Mouse (Mus musculus): Measurements from ENCODE around the gene Thap12. TPM values are rescaled to one million over a fixed set of nuclear protein-coding genes. Genes with fewer than 3 reads are reported as not detected.

The Thap12 gene
- polyA plus RNA-seq, 1 experiment from 2014 or later: 49.2 TPM

DNA sequence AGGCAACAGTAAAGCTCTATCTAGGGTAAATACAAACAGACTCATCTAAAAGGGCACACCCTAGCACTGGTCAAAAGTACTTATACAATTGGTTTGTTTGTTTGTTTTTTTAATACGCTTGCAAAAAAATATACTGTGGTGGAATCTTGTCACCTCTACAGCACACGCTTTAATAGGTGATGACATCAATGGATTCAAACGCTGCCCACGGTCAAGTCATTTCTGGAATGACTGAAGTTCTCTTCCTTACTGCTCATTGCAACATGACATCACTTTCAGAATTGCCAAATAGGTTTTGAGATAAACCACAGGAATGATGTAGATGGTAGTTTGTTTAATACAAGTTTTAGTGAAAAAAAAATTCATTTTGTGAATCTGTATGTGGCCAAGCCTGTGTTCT lies 4.3 kb upstream of the Thap12 start:
- H3K4me3 ChIP-seq: no peak overlapping the region
- no peak overlapping the region for H3K9ac ChIP-seq
- H3K9me3 ChIP-seq (replicated peaks): no peaks in the 10 kb centered on the region
- H3K4me1 ChIP-seq (replicated peaks): peaks cover 7% of the 10 kb centered on the region; the same call in 1 of the 2 replicates
- 79% methylated on average over 4 of the region's 4 CpGs for WGBS
- no peaks in the 10 kb centered on the region for H3K27me3 ChIP-seq (replicated peaks)
- no peak for ATAC-seq (ENCODE audit: insufficient number of reproducible peaks, low FRiP score)
- no peak overlapping the region for H3K27ac ChIP-seq (ENCODE audit: poor library complexity, severe bottlenecking)
- H3K4me2 ChIP-seq: no peak overlapping the region
- no peaks in the 10 kb centered on the region for H3K36me3 ChIP-seq

DNA sequence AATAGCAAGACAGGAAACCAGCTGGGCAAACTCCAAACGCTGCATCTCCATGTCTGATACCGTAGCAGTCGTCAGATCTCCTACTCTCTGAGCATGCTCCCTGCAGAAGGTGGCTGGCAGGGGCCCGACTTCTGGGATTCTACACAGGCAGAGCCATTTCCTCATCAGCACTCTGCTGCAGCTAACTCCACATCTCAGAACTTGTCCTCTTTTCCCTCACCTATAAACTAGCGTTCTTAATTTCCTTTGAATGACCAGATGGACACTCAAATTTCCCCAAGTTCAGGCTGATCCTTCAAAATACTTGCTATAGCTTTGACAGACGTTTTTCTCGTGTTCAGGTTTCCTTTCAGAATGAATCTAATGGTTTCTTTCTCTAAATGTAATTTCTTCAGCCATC lies 1.1 kb upstream of the Thap12 start:
- peak overlapping the region; percentile 94 for H3K4me3 ChIP-seq
- WGBS: 34% methylated on average over 7 of the region's 7 CpGs
- no peaks in the 10 kb centered on the region for H3K36me3 ChIP-seq
- H3K4me1 ChIP-seq (replicated peaks): peaks cover 25% of the 10 kb centered on the region
- H3K27me3 ChIP-seq (replicated peaks): no peaks in the 10 kb centered on the region
- peak overlapping the region; percentile 90; the same call in 1 of the 2 replicates for H3K27ac ChIP-seq (ENCODE audit: poor library complexity, severe bottlenecking)
- no peak for ATAC-seq (ENCODE audit: insufficient number of reproducible peaks, low FRiP score)
- peak overlapping the region; percentile 81 for H3K4me2 ChIP-seq
- H3K9me3 ChIP-seq (replicated peaks): no peaks in the 10 kb centered on the region
- peak overlapping the region; percentile 96 for H3K9ac ChIP-seq

- Histone ChIP-seq H3K27ac (ENCODE audit: poor library complexity, severe bottlenecking) (peak overlapping the region; percentile 80), H3K27me3 (replicated peaks) (no peaks in the 10 kb centered on the region), H3K4me2 (peak overlapping the region; percentile 81), H3K4me3 (peak overlapping the region; percentile 94), H3K9ac (peak overlapping the region; percentile 96), H3K9me3 (replicated peaks) (no peaks in the 10 kb centered on the region), H3K4me1 (replicated peaks) (peaks cover 25% of the 10 kb centered on the region), H3K36me3 (no peaks in the 10 kb centered on the region)
- WGBS: under 1% methylated on average over 35 of the region's 38 CpGs
- no peak; the same call in 1 of the 2 replicates for ATAC-seq (ENCODE audit: insufficient number of reproducible peaks, low FRiP score)
These were observed 520 bp downstream of the Thap12 start for GRCm38 (mm10) chr7:98703365-98703881.

DNA sequence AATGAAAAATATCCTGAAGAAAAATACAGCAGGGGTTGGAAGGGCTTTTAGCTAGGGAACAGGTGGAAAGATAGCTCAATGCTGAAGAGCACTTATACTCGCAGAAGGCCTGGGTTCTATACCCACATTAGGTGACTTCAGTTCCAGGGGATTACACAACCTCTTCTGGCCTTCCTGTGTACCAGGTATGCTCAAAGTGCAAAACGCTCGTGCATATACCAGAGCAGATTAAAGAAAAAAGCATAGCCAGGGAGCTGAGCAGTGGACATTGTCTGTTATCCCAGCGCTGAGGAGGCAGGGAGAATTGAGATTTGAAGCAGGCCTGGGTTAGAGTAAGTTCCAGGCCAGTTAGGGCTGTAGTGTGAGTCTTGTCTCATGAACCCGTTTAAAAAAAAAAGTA lies 1.4 kb downstream of the Thap12 start:
- no peaks in the 10 kb centered on the region for H3K9me3 ChIP-seq (replicated peaks)
- peak overlapping the region; percentile 96 for H3K9ac ChIP-seq
- H3K4me1 ChIP-seq (replicated peaks): peaks cover 25% of the 10 kb centered on the region
- no peak for ATAC-seq (ENCODE audit: insufficient number of reproducible peaks, low FRiP score)
- 66% methylated on average over 5 of the region's 5 CpGs for WGBS
- peak overlapping the region; percentile 94 for H3K4me3 ChIP-seq
- H3K4me2 ChIP-seq: peak overlapping the region; percentile 81
- no peaks in the 10 kb centered on the region for H3K27me3 ChIP-seq (replicated peaks)
- H3K36me3 ChIP-seq: 0 out of 2 replicates have a peak, but pooled peaks cover 2% of the 10 kb centered on the region
- no peak overlapping the region for H3K27ac ChIP-seq (ENCODE audit: poor library complexity, severe bottlenecking)

DNA sequence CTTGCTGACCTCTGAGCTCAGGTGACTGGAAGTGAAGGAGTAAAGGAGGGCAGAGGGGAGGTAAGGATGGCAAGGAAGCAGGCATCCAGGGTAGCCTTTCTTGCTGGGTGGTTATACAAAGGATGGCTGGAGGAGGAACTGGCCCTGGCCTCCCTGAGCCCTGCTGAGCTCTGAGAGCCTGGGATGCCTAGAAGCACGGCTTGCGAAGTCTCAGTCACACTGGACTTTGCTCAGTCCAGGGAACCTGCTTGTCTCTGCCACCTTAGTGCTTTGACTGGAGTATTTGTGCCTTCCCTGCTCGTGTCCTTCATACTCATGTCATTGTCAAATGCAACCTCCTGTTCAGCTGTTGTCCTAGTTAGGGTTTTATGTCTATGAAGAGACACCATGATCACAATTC lies 10.8 kb downstream of the Thap12 start:
- H3K36me3 ChIP-seq: peaks cover 69% of the 10 kb centered on the region
- no peak overlapping the region for H3K27ac ChIP-seq (ENCODE audit: poor library complexity, severe bottlenecking)
- H3K4me3 ChIP-seq: no peak overlapping the region
- H3K4me1 ChIP-seq (replicated peaks): 0 out of 2 replicates have a peak, but pooled peaks cover 4% of the 10 kb centered on the region
- H3K4me2 ChIP-seq: no peak overlapping the region
- H3K9ac ChIP-seq: no peak overlapping the region
- H3K9me3 ChIP-seq (replicated peaks): no peaks in the 10 kb centered on the region
- no peaks in the 10 kb centered on the region for H3K27me3 ChIP-seq (replicated peaks)
- no peak for ATAC-seq (ENCODE audit: insufficient number of reproducible peaks, low FRiP score)
- 86% methylated on average over 3 of the region's 3 CpGs for WGBS

- Histone ChIP-seq H3K9me3 (replicated peaks) (no peaks in the 10 kb centered on the region), H3K27me3 (replicated peaks) (no peaks in the 10 kb centered on the region), H3K9ac (no peak overlapping the region), H3K4me1 (replicated peaks) (peaks cover 17% of the 10 kb centered on the region), H3K36me3 (peaks cover 46% of the 10 kb centered on the region), H3K4me2 (no peak overlapping the region), H3K4me3 (no peak overlapping the region), H3K27ac (ENCODE audit: poor library complexity, severe bottlenecking) (no peak overlapping the region)
- WGBS: 69% methylated on average over 3 of the region's 3 CpGs
- no peak for ATAC-seq (ENCODE audit: insufficient number of reproducible peaks, low FRiP score)
These were observed 14.5 kb downstream of the Thap12 start for GRCm38 (mm10) chr7:98717438-98717837.

DNA sequence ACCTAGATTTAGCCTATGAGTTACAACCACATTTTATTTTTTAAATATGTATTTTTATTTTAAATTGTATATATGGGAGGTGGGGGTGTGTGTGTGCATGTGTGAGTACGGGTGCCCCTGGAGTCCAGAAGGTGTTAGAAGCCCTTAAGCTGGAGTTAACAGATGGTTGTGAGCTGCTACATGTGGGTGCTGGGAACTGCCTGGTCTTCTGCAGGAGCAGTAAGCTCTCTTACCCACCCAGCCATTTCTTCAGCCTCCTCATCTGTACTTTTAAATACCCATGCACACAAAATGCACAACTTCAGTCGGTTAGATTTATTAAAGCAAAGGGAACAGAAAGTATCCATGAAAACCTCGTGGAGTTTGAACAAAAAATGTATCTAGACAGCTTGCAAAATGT lies 16.9 kb downstream of the Thap12 start:
- Histone ChIP-seq H3K9ac (no peak overlapping the region), H3K4me2 (no peak overlapping the region), H3K4me3 (no peak overlapping the region), H3K9me3 (replicated peaks) (no peaks in the 10 kb centered on the region), H3K27me3 (replicated peaks) (no peaks in the 10 kb centered on the region), H3K27ac (ENCODE audit: poor library complexity, severe bottlenecking) (no peak overlapping the region), H3K4me1 (replicated peaks) (peaks cover 24% of the 10 kb centered on the region), H3K36me3 (peaks cover 30% of the 10 kb centered on the region)
- 88% methylated on average over 3 of the region's 3 CpGs for WGBS
- no peak for ATAC-seq (ENCODE audit: insufficient number of reproducible peaks, low FRiP score)

DNA sequence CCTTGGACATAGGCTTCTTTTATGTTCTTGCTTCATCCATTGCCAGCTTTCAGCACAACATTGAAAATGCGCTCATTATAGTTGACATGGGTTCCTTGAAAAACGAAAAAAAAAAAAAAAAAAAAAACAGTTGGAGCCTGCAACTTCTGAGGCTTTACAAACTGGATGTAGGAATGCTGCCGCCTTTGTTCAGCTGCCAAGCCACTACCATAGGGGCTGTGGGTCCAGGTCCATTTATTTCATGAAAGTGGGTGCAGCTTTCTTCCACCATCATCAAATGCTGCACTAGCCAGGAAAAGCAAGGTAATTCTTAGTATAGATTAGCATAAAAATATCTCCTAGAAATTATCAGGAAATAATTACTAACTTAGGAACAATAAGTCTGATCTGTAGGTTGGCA lies 17.8 kb downstream of the Thap12 start:
- H3K9ac ChIP-seq: no peak overlapping the region
- no peak overlapping the region for H3K27ac ChIP-seq (ENCODE audit: poor library complexity, severe bottlenecking)
- H3K4me2 ChIP-seq: no peak overlapping the region
- no peak overlapping the region for H3K4me3 ChIP-seq
- H3K27me3 ChIP-seq (replicated peaks): 0 out of 2 replicates have a peak, but pooled peaks cover 1% of the 10 kb centered on the region
- 58% methylated on average over 3 of the region's 3 CpGs for WGBS
- H3K36me3 ChIP-seq: peaks cover 20% of the 10 kb centered on the region
- no peaks in the 10 kb centered on the region for H3K9me3 ChIP-seq (replicated peaks)
- ATAC-seq (ENCODE audit: insufficient number of reproducible peaks, low FRiP score): no peak
- H3K4me1 ChIP-seq (replicated peaks): peaks cover 24% of the 10 kb centered on the region

GRCm38 (mm10) chr7:98721172-98721571 lies 18.3 kb downstream of the Thap12 start:
- Histone ChIP-seq H3K36me3 (peaks cover 16% of the 10 kb centered on the region), H3K4me1 (replicated peaks) (peaks cover 24% of the 10 kb centered on the region), H3K27ac (ENCODE audit: poor library complexity, severe bottlenecking) (no peak overlapping the region), H3K27me3 (replicated peaks) (0 out of 2 replicates have a peak, but pooled peaks cover 5% of the 10 kb centered on the region), H3K4me3 (no peak overlapping the region), H3K9ac (no peak overlapping the region), H3K4me2 (no peak overlapping the region), H3K9me3 (replicated peaks) (no peaks in the 10 kb centered on the region)
- no peak for ATAC-seq (ENCODE audit: insufficient number of reproducible peaks, low FRiP score)
- 77% methylated on average over 5 of the region's 5 CpGs for WGBS

DNA sequence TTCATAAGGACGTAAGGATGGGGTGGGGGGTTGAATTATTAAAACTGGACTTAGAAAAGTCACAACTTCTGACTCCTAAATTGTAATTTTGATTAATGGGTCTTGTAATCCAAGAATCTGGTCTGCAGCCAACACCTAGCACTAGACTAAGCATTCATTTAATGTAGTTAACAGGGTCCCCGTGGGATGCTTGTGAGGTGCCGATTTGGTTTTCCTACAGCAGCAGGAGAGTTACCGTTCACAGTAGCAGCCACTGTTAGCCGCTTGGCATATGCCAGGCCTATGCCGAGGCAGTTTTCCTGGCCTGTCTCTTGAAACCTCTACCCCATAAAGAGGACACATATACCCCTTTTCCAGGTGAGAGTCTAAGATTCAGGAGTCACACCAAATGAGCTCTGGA lies 18.7 kb downstream of the Thap12 start:
- Histone ChIP-seq H3K27me3 (replicated peaks) (peaks cover 6% of the 10 kb centered on the region; the same call in 1 of the 2 replicates), H3K9me3 (replicated peaks) (no peaks in the 10 kb centered on the region), H3K4me3 (no peak overlapping the region), H3K4me1 (replicated peaks) (peaks cover 24% of the 10 kb centered on the region), H3K9ac (no peak overlapping the region), H3K27ac (ENCODE audit: poor library complexity, severe bottlenecking) (no peak overlapping the region), H3K36me3 (peaks cover 11% of the 10 kb centered on the region), H3K4me2 (no peak overlapping the region)
- ATAC-seq (ENCODE audit: insufficient number of reproducible peaks, low FRiP score): no peak
- WGBS: 70% methylated on average over 6 of the region's 6 CpGs

- WGBS: 80% methylated on average over 6 of the region's 6 CpGs
- H3K4me1 ChIP-seq (replicated peaks): peaks cover 21% of the 10 kb centered on the region
These were observed 22.8 kb downstream of the Thap12 start for GRCm38 (mm10) chr7:98725686-98726195.

GRCm38 (mm10) chr7:98727986-98728385 lies 25.1 kb downstream of the Thap12 start:
- no peak overlapping the region for H3K27ac ChIP-seq (ENCODE audit: poor library complexity, severe bottlenecking)
- 87% methylated on average over 1 of the region's 1 CpGs for WGBS
- H3K36me3 ChIP-seq: no peaks in the 10 kb centered on the region
- no peak overlapping the region for H3K9ac ChIP-seq
- no peak overlapping the region for H3K4me3 ChIP-seq
- H3K9me3 ChIP-seq (replicated peaks): no peaks in the 10 kb centered on the region
- no peak for ATAC-seq (ENCODE audit: insufficient number of reproducible peaks, low FRiP score)
- peaks cover 29% of the 10 kb centered on the region for H3K27me3 ChIP-seq (replicated peaks)
- no peak overlapping the region for H3K4me2 ChIP-seq
- peaks cover 8% of the 10 kb centered on the region; the same call in 1 of the 2 replicates for H3K4me1 ChIP-seq (replicated peaks)

More at GRCm38 (mm10) chr7:98725686-98726195, 22.8 kb downstream of the Thap12 start:
- H3K27me3 ChIP-seq (replicated peaks): peaks cover 29% of the 10 kb centered on the region
- H3K4me3 ChIP-seq: no peak overlapping the region
- ATAC-seq (ENCODE audit: insufficient number of reproducible peaks, low FRiP score): no peak
- H3K27ac ChIP-seq (ENCODE audit: poor library complexity, severe bottlenecking): no peak overlapping the region
- H3K9me3 ChIP-seq (replicated peaks): no peaks in the 10 kb centered on the region
- no peaks in the 10 kb centered on the region for H3K36me3 ChIP-seq
- H3K4me2 ChIP-seq: no peak overlapping the region
- no peak overlapping the region for H3K9ac ChIP-seq

Measured in heart, embryonic 12.5 days (tissue).